Mouse (Mus musculus): ENCODE data around the gene Adgrg5. TPM values are rescaled to one million over a fixed set of nuclear protein-coding genes. Genes with fewer than 3 reads are reported as not detected.

Adgrg5 gene
- polyA plus RNA-seq, 1 experiment from 2014 or later = 1.5 TPM

GRCm38 (mm10) chr8:94914701-94915101 lies 8.8 kb upstream of the Adgrg5 start:
- Histone ChIP-seq H3K27me3 (replicated peaks; ENCODE audit: control insufficient read depth, insufficient read depth, low read length) (peaks cover 4% of the 10 kb centered on the region; the same call in 1 of the 2 replicates), H3K9ac (ENCODE audit: low read depth, low read length) (no peak overlapping the region), H3K9me3 (ENCODE audit: control insufficient read depth) (no peaks in the 10 kb centered on the region), H3K4me1 (replicated peaks; ENCODE audit: control insufficient read depth, insufficient read depth, low read length) (peaks cover 5% of the 10 kb centered on the region; the same call in 1 of the 2 replicates), H3K4me2 (replicated peaks; ENCODE audit: low read depth) (no peak overlapping the region), H3K4me3 (ENCODE audit: low read depth, low read length) (no peak overlapping the region), H3K27ac (ENCODE audit: low read depth, low read length) (no peak overlapping the region), H3K36me3 (ENCODE audit: control insufficient read depth, insufficient read depth) (peaks cover 7% of the 10 kb centered on the region; the same call in 1 of the 2 replicates)
- WGBS = 67% methylated on average over 3 of the region's 3 CpGs
- no peak for ATAC-seq
- TF ChIP-seq CTCF (IDR thresholded peaks at IDR 0.05; ENCODE audit: low read depth) = no peak

DNA sequence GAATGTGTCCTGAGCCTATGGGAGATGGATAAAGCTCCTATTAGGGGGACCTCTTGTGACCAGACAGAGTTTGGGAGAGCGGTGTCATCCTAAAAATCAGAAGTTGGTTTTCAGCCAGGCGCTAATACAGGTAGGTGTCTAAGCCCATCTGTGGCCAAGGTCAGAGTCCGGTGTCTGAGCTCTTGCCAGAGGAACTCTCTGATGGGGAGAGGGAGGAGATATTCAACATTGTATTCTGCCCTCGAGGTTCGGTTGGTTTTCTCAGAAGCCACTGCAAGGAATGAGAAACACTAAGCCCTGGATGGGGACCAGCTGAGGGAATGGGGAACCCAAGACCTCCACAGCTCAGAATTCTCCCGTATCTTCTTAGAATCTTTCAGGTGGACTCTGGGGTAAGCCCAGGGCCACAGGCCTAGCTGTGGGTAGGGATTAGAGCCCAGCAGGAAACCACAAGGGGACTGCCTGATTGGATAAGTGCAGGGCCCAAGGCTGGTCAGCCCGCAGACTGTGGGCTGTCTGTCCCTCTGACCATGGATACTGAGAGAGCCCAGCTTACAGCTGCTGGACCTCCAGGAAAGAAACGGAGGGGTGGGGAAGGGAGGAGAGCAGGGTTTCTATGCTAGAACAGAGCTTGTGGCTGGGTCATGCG lies 7.1 kb upstream of the Adgrg5 start:
- H3K27me3 ChIP-seq (replicated peaks; ENCODE audit: control insufficient read depth, insufficient read depth, low read length) = peaks cover 4% of the 10 kb centered on the region; the same call in 1 of the 2 replicates
- no peak overlapping the region for H3K27ac ChIP-seq (ENCODE audit: low read depth, low read length)
- 60% methylated on average over 9 of the region's 9 CpGs for WGBS
- H3K9ac ChIP-seq (ENCODE audit: low read depth, low read length) = peak overlapping the region; percentile 3; the same call in 1 of the 2 replicates
- no peaks in the 10 kb centered on the region for H3K9me3 ChIP-seq (ENCODE audit: control insufficient read depth)
- ATAC-seq = no peak
- peaks cover 5% of the 10 kb centered on the region; the same call in 1 of the 2 replicates for H3K4me1 ChIP-seq (replicated peaks; ENCODE audit: control insufficient read depth, insufficient read depth, low read length)
- peak overlapping the region; percentile 88 for H3K4me2 ChIP-seq (replicated peaks; ENCODE audit: low read depth)
- TF ChIP-seq CTCF (IDR thresholded peaks at IDR 0.05; ENCODE audit: low read depth) = no peak
- peak overlapping the region; percentile 76 for H3K4me3 ChIP-seq (ENCODE audit: low read depth, low read length)
- H3K36me3 ChIP-seq (ENCODE audit: control insufficient read depth, insufficient read depth) = peaks cover 6% of the 10 kb centered on the region; the same call in 1 of the 2 replicates

DNA sequence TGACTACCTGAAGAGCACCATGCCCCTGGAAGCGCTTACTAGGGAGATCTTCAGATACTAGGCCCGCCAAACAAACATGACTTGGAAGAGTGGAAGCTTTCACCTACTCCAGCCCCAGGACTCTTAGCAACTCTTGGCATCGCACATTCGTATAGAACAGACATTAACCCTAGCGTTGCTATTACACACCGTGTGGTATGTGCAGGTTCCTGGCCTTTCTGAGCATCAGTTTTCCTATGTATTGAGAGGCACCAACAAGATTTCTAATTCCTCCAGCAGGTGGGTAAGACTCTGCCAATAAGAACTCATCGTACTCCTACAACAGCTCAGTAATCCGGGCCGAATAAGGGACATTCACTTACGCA lies 6.6 kb upstream of the Adgrg5 start:
- Histone ChIP-seq H3K9me3 (ENCODE audit: control insufficient read depth) (no peaks in the 10 kb centered on the region), H3K9ac (ENCODE audit: low read depth, low read length) (peak overlapping the region; percentile 63; the same call in 1 of the 2 replicates), H3K4me2 (replicated peaks; ENCODE audit: low read depth) (peak overlapping the region; percentile 88), H3K36me3 (ENCODE audit: control insufficient read depth, insufficient read depth) (peaks cover 4% of the 10 kb centered on the region; the same call in 1 of the 2 replicates), H3K4me3 (ENCODE audit: low read depth, low read length) (peak overlapping the region; percentile 76), H3K27me3 (replicated peaks; ENCODE audit: control insufficient read depth, insufficient read depth, low read length) (peaks cover 4% of the 10 kb centered on the region; the same call in 1 of the 2 replicates), H3K4me1 (replicated peaks; ENCODE audit: control insufficient read depth, insufficient read depth, low read length) (peaks cover 5% of the 10 kb centered on the region; the same call in 1 of the 2 replicates), H3K27ac (ENCODE audit: low read depth, low read length) (no peak overlapping the region)
- TF ChIP-seq CTCF (IDR thresholded peaks at IDR 0.05; ENCODE audit: low read depth) = no peak
- ATAC-seq = no peak
- WGBS = 18% methylated on average over 10 of the region's 10 CpGs

DNA sequence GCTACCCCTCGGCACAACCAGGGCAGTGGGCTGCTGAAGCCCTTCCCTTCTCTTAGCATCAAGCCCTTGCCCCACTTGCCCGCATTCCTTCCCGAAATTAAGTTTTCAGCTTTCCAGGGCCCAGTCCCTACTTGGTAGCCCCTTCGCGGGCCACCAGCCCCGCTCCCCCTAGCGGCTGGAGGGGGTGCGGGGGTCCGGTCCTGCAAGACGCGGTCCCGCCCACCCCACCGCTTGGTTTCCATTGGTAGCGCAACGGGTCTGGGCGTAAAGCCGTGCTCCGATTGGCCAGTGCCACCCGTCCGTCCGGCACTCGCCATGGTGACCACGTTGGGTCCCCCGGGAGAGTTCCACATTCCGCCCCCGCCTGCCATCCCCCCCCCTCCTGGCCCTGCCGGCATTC lies 6.1 kb upstream of the Adgrg5 start:
- WGBS = under 1% methylated on average over 26 of the region's 27 CpGs
- peak; percentile 76 for ATAC-seq
- Histone ChIP-seq H3K9me3 (ENCODE audit: control insufficient read depth) (no peaks in the 10 kb centered on the region), H3K4me3 (ENCODE audit: low read depth, low read length) (peak overlapping the region; percentile 76), H3K36me3 (ENCODE audit: control insufficient read depth, insufficient read depth) (peaks cover 4% of the 10 kb centered on the region; the same call in 1 of the 2 replicates), H3K27me3 (replicated peaks; ENCODE audit: control insufficient read depth, insufficient read depth, low read length) (peaks cover 4% of the 10 kb centered on the region; the same call in 1 of the 2 replicates), H3K4me1 (replicated peaks; ENCODE audit: control insufficient read depth, insufficient read depth, low read length) (peaks cover 5% of the 10 kb centered on the region; the same call in 1 of the 2 replicates), H3K9ac (ENCODE audit: low read depth, low read length) (peak overlapping the region; percentile 63), H3K4me2 (replicated peaks; ENCODE audit: low read depth) (peak overlapping the region; percentile 88), H3K27ac (ENCODE audit: low read depth, low read length) (peak overlapping the region; percentile 71)
- peak; percentile 82 for TF ChIP-seq CTCF (IDR thresholded peaks at IDR 0.05; ENCODE audit: low read depth)

DNA sequence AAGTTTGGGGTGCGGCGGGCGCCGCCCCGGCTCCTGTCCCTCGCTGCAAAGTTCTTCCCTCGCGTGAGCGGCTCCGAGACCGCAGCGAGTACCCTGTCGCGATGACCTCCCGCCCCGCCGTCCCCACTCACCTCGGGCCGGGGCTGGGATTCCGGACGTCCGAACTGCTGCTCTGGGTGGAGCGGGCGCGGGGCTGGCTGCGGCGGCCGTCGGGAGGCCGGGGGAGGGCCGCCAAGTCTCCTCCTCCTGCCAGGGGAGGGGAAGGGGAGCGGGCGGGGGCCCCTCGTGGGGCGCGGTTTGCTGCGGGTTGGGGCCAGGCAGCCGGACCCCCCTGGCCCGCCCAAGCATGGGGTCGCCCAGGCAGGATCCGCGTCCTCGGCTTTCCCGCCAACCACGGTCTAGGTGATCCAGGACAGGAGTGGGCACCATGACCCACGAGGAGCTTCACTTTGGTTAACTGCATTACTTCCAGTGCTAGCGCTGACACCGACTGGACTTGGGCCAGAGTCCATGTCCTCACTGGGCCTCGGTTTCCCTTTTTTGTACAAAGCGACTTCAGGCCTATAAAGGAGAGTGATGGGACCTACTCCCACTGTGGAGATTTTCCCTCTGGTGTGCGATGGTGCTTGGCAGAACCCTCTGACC lies 5.5 kb upstream of the Adgrg5 start, which contains the start of gene Ccdc102a:
Gene Ccdc102a, minus strand, starts transcription at position 248 of the 645 bp plus-strand sequence.
- Histone ChIP-seq H3K27ac (ENCODE audit: low read depth, low read length) (peak within 1 kb of the TSS; percentile 71), H3K27me3 (replicated peaks; ENCODE audit: control insufficient read depth, insufficient read depth, low read length) (peaks cover 4% of the 10 kb centered on the region; the same call in 1 of the 2 replicates), H3K4me2 (replicated peaks; ENCODE audit: low read depth) (peak within 1 kb of the TSS; percentile 88), H3K9ac (ENCODE audit: low read depth, low read length) (peak within 1 kb of the TSS; percentile 63), H3K4me1 (replicated peaks; ENCODE audit: control insufficient read depth, insufficient read depth, low read length) (peaks cover 5% of the 10 kb centered on the region; the same call in 1 of the 2 replicates), H3K4me3 (ENCODE audit: low read depth, low read length) (peak within 1 kb of the TSS; percentile 76), H3K36me3 (ENCODE audit: control insufficient read depth, insufficient read depth) (peaks cover 4% of the 10 kb centered on the region; the same call in 1 of the 2 replicates), H3K9me3 (ENCODE audit: control insufficient read depth) (no peaks in the 10 kb centered on the region)
- WGBS = 5% methylated on average over 48 of the region's 51 CpGs
- ATAC-seq = peak; percentile 34
- TF ChIP-seq CTCF (IDR thresholded peaks at IDR 0.05; ENCODE audit: low read depth) = no peak

DNA sequence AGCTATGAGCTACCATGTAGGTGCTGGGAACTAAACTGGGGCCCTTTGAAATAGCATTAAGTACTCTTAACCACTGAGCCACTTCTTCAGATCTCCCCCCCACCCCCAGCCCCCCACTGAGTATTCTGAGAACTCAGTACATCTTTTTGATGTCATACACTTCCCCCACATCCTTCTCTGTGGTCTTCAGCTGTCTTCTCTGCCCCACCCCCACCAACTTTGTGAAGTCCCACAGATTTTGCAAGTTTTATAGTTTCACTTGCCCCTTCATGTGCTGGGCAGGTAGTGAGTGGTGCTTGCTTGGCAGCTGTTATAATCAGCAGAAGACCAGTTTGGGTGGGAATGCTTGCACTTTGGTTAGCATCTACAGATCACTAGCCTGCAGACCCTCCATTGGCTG lies 4.2 kb upstream of the Adgrg5 start:
- Histone ChIP-seq H3K27me3 (replicated peaks; ENCODE audit: control insufficient read depth, insufficient read depth, low read length) (0 out of 2 replicates have a peak, but pooled peaks cover 4% of the 10 kb centered on the region), H3K9ac (ENCODE audit: low read depth, low read length) (no peak overlapping the region), H3K4me1 (replicated peaks; ENCODE audit: control insufficient read depth, insufficient read depth, low read length) (peaks cover 5% of the 10 kb centered on the region; the same call in 1 of the 2 replicates), H3K4me2 (replicated peaks; ENCODE audit: low read depth) (no peak overlapping the region), H3K4me3 (ENCODE audit: low read depth, low read length) (no peak overlapping the region), H3K27ac (ENCODE audit: low read depth, low read length) (no peak overlapping the region), H3K9me3 (ENCODE audit: control insufficient read depth) (no peaks in the 10 kb centered on the region), H3K36me3 (ENCODE audit: control insufficient read depth, insufficient read depth) (no peaks in the 10 kb centered on the region)
- ATAC-seq = no peak
- no peak for TF ChIP-seq CTCF (IDR thresholded peaks at IDR 0.05; ENCODE audit: low read depth)
